Mouse (Mus musculus) bone marrow, adult 2 months (tissue): ENCODE measurements at regions not wholly inside any gene's neighbourhood (a gene's known extent, or its start where the extent isn't known, plus 50 kb on each side); places are given as distances from the start of the nearest gene placed in this dataset.

ENCODE experiments used
- CTCF ChIP-seq: fragments of 200-500 bp; IDR thresholded peaks from 2 replicates; pipeline ENCODE4 v1.5.1; 2011; ENCODE audit warnings: low read length, control low read depth; ENCODE audit not compliant: control insufficient read depth, insufficient read depth
- POLR2A ChIP-seq: fragments of 200-500 bp; IDR thresholded peaks from 2 replicates; pipeline ENCODE4 v1.6.1; 2011; ENCODE audit warnings: low read depth, mild to moderate bottlenecking, control low read depth, low read length, borderline replicate concordance; ENCODE audit not compliant: control insufficient read depth

GRCm38 (mm10) chr9:122540091-122540490, 188.7 kb downstream of the Abhd5 start:
- no peak for TF ChIP-seq POLR2A
- TF ChIP-seq CTCF = no peak
